Mouse (Mus musculus): ENCODE results near the gene Tsc22d4. TPM values are rescaled to one million over a fixed set of nuclear protein-coding genes. Genes with fewer than 3 reads are reported as not detected.

Gene Tsc22d4
- polyA plus RNA-seq, 1 experiment from 2014 or later = 138 TPM

GRCm38 (mm10) chr5:137723840-137724239 is 21.7 kb upstream of the Tsc22d4 start:
- H3K36me3 ChIP-seq = no peaks in the 10 kb centered on the region
- H3K4me3 ChIP-seq (replicated peaks) = no peak overlapping the region
- H3K4me1 ChIP-seq = no peaks in the 10 kb centered on the region
- H3K4me2 ChIP-seq = no peak overlapping the region
- ATAC-seq (ENCODE audit: insufficient read depth, low FRiP score, low read depth) = no peak
- 75% methylated on average over 5 of the region's 5 CpGs for WGBS
- H3K27me3 ChIP-seq (replicated peaks) = no peaks in the 10 kb centered on the region
- no peak overlapping the region for H3K27ac ChIP-seq
- H3K9me3 ChIP-seq = no peaks in the 10 kb centered on the region
- H3K9ac ChIP-seq = no peak overlapping the region

GRCm38 (mm10) chr5:137726767-137727166 is 18.8 kb upstream of the Tsc22d4 start:
- Histone ChIP-seq H3K27me3 (replicated peaks) (no peaks in the 10 kb centered on the region), H3K36me3 (no peaks in the 10 kb centered on the region), H3K4me1 (no peaks in the 10 kb centered on the region), H3K4me2 (no peak overlapping the region), H3K4me3 (replicated peaks) (no peak overlapping the region), H3K9me3 (no peaks in the 10 kb centered on the region), H3K9ac (no peak overlapping the region), H3K27ac (no peak overlapping the region)
- no peak for ATAC-seq (ENCODE audit: insufficient read depth, low FRiP score, low read depth)
- 60% methylated on average over 6 of the region's 6 CpGs for WGBS

- ATAC-seq (ENCODE audit: insufficient read depth, low FRiP score, low read depth) = no peak
- no peak overlapping the region for H3K9ac ChIP-seq
- no peak overlapping the region for H3K27ac ChIP-seq
- H3K9me3 ChIP-seq = no peaks in the 10 kb centered on the region
- no peaks in the 10 kb centered on the region for H3K27me3 ChIP-seq (replicated peaks)
- H3K4me3 ChIP-seq (replicated peaks) = no peak overlapping the region
- 86% methylated on average over 12 of the region's 12 CpGs for WGBS
- no peak overlapping the region for H3K4me2 ChIP-seq
- H3K36me3 ChIP-seq = peaks cover 7% of the 10 kb centered on the region
- H3K4me1 ChIP-seq = 0 out of 2 replicates have a peak, but pooled peaks cover 8% of the 10 kb centered on the region
Measured at GRCm38 (mm10) chr5:137733638-137734288, 11.8 kb upstream of the Tsc22d4 start.

GRCm38 (mm10) chr5:137734289-137735061 is 11.1 kb upstream of the Tsc22d4 start:
- no peak for ATAC-seq (ENCODE audit: insufficient read depth, low FRiP score, low read depth)
- 63% methylated on average over 6 of the region's 6 CpGs for WGBS
- H3K27ac ChIP-seq = no peak overlapping the region
- no peaks in the 10 kb centered on the region for H3K27me3 ChIP-seq (replicated peaks)
- no peak overlapping the region for H3K4me3 ChIP-seq (replicated peaks)
- no peak overlapping the region for H3K9ac ChIP-seq
- H3K4me1 ChIP-seq = 0 out of 2 replicates have a peak, but pooled peaks cover 10% of the 10 kb centered on the region
- peaks cover 7% of the 10 kb centered on the region for H3K36me3 ChIP-seq
- H3K9me3 ChIP-seq = no peaks in the 10 kb centered on the region
- no peak overlapping the region for H3K4me2 ChIP-seq

GRCm38 (mm10) chr5:137737400-137737940 is 8.1 kb upstream of the Tsc22d4 start:
- Histone ChIP-seq H3K9ac (no peak overlapping the region), H3K27ac (no peak overlapping the region), H3K27me3 (replicated peaks) (no peaks in the 10 kb centered on the region), H3K36me3 (peaks cover 7% of the 10 kb centered on the region), H3K4me3 (replicated peaks) (no peak overlapping the region), H3K4me2 (no peak overlapping the region), H3K9me3 (no peaks in the 10 kb centered on the region), H3K4me1 (peaks cover 18% of the 10 kb centered on the region; the same call in 1 of the 2 replicates)
- WGBS = 88% methylated on average over 6 of the region's 6 CpGs
- ATAC-seq (ENCODE audit: insufficient read depth, low FRiP score, low read depth) = no peak

GRCm38 (mm10) chr5:137738516-137738915 is 7.0 kb upstream of the Tsc22d4 start:
- H3K36me3 ChIP-seq = peaks cover 7% of the 10 kb centered on the region
- peaks cover 18% of the 10 kb centered on the region; the same call in 1 of the 2 replicates for H3K4me1 ChIP-seq
- no peaks in the 10 kb centered on the region for H3K27me3 ChIP-seq (replicated peaks)
- H3K4me2 ChIP-seq = no peak overlapping the region
- H3K4me3 ChIP-seq (replicated peaks) = no peak overlapping the region
- no peak for ATAC-seq (ENCODE audit: insufficient read depth, low FRiP score, low read depth)
- no peaks in the 10 kb centered on the region for H3K9me3 ChIP-seq
- 57% methylated on average over 5 of the region's 5 CpGs for WGBS
- no peak overlapping the region for H3K9ac ChIP-seq
- H3K27ac ChIP-seq = no peak overlapping the region

GRCm38 (mm10) chr5:137739471-137739870 is 6.1 kb upstream of the Tsc22d4 start:
- Histone ChIP-seq H3K4me3 (replicated peaks) (peak overlapping the region; percentile 11; the same call in 1 of the 2 replicates), H3K36me3 (peaks cover 7% of the 10 kb centered on the region), H3K27ac (no peak overlapping the region), H3K4me1 (peaks cover 17% of the 10 kb centered on the region; the same call in 1 of the 2 replicates), H3K9ac (no peak overlapping the region), H3K27me3 (replicated peaks) (no peaks in the 10 kb centered on the region), H3K9me3 (no peaks in the 10 kb centered on the region), H3K4me2 (peak overlapping the region; percentile 97)
- 62% methylated on average over 9 of the region's 9 CpGs for WGBS
- no peak for ATAC-seq (ENCODE audit: insufficient read depth, low FRiP score, low read depth)

- WGBS = 11% methylated on average over 11 of the region's 11 CpGs
- ATAC-seq (ENCODE audit: insufficient read depth, low FRiP score, low read depth) = no peak; the same call in 1 of the 2 replicates
- H3K27ac ChIP-seq = peak overlapping the region; percentile 82
Measured at GRCm38 (mm10) chr5:137740506-137740905, 5.0 kb upstream of the Tsc22d4 start.

GRCm38 (mm10) chr5:137741023-137741931 is 4.3 kb upstream of the Tsc22d4 start, which contains the start of gene Nyap1:
TSS of gene Nyap1 (minus strand) at chr5:137741607.
- Histone ChIP-seq H3K4me3 (replicated peaks) (peak within 1 kb of the TSS; percentile 60), H3K4me2 (peak within 1 kb of the TSS; percentile 97), H3K36me3 (no peaks in the 10 kb centered on the region), H3K4me1 (peaks cover 10% of the 10 kb centered on the region; the same call in 1 of the 2 replicates), H3K27ac (peak within 1 kb of the TSS; percentile 82), H3K27me3 (replicated peaks) (no peaks in the 10 kb centered on the region), H3K9ac (peak within 1 kb of the TSS; percentile 68), H3K9me3 (no peaks in the 10 kb centered on the region)
- WGBS = under 1% methylated on average over 68 of the region's 71 CpGs
- ATAC-seq (ENCODE audit: insufficient read depth, low FRiP score, low read depth) = peak; percentile 86

More at GRCm38 (mm10) chr5:137740506-137740905, 5.0 kb upstream of the Tsc22d4 start:
- Histone ChIP-seq H3K4me1 (peaks cover 10% of the 10 kb centered on the region; the same call in 1 of the 2 replicates), H3K36me3 (peaks cover under 1% of the 10 kb centered on the region), H3K27me3 (replicated peaks) (no peaks in the 10 kb centered on the region), H3K4me2 (peak overlapping the region; percentile 97), H3K9me3 (no peaks in the 10 kb centered on the region), H3K4me3 (replicated peaks) (peak overlapping the region; percentile 60), H3K9ac (peak overlapping the region; percentile 68)

GRCm38 (mm10) chr5:137742048-137742447 is 3.5 kb upstream of the Tsc22d4 start:
- H3K4me3 ChIP-seq (replicated peaks) = peak overlapping the region; percentile 60; the same call in 1 of the 2 replicates
- ATAC-seq (ENCODE audit: insufficient read depth, low FRiP score, low read depth) = no peak
- no peak overlapping the region for H3K9ac ChIP-seq
- H3K27me3 ChIP-seq (replicated peaks) = no peaks in the 10 kb centered on the region
- WGBS = 49% methylated on average over 10 of the region's 10 CpGs
- no peak overlapping the region for H3K27ac ChIP-seq
- no peaks in the 10 kb centered on the region for H3K9me3 ChIP-seq
- no peaks in the 10 kb centered on the region for H3K36me3 ChIP-seq
- H3K4me1 ChIP-seq = peaks cover 10% of the 10 kb centered on the region; the same call in 1 of the 2 replicates
- H3K4me2 ChIP-seq = peak overlapping the region; percentile 97

- no peaks in the 10 kb centered on the region for H3K36me3 ChIP-seq
- H3K4me2 ChIP-seq = no peak overlapping the region
- no peak overlapping the region for H3K9ac ChIP-seq
- WGBS = 88% methylated on average over 6 of the region's 6 CpGs
- no peak overlapping the region for H3K27ac ChIP-seq
- H3K27me3 ChIP-seq (replicated peaks) = no peaks in the 10 kb centered on the region
- ATAC-seq (ENCODE audit: insufficient read depth, low FRiP score, low read depth) = no peak
- H3K9me3 ChIP-seq = no peaks in the 10 kb centered on the region
- peaks cover 15% of the 10 kb centered on the region; the same call in 1 of the 2 replicates for H3K4me1 ChIP-seq
- H3K4me3 ChIP-seq (replicated peaks) = no peak overlapping the region
Measured at GRCm38 (mm10) chr5:137742836-137743235, 2.7 kb upstream of the Tsc22d4 start.
